In genomic region chr12:17175531-17175951, GRCm38 (mm10) we compare ENCODE assay signal across 8 mouse cellular contexts. TPM values are rescaled to one million over a fixed set of nuclear protein-coding genes. Genes with fewer than 3 reads are reported as not detected.
A peak's percentile ranks its signal among the peaks of the same experiment; 100 is the strongest.
DNase-seq lines count a peak whose midpoint lies in the region; ATAC-seq and TF ChIP-seq lines count a peak whose summit lies in the region.

No protein-coding gene starts in this region.

- no peaks in the 10 kb centered on the region for H3K36me3 ChIP-seq in heart, embryonic 12.5 days
- H3K36me3 ChIP-seq in C2C12 (ENCODE audit: control insufficient read depth, insufficient read depth) = no peaks in the 10 kb centered on the region
- H3K36me3 ChIP-seq in embryonic facial prominence, embryonic 12.5 days = no peaks in the 10 kb centered on the region
- H3K36me3 ChIP-seq in intestine, postnatal 0 days (ENCODE audit: control insufficient read depth, insufficient read depth) = no peaks in the 10 kb centered on the region

- peak overlapping the region; percentile 96 for H3K4me2 ChIP-seq in heart, embryonic 12.5 days
- peak overlapping the region; percentile 99 for H3K4me2 ChIP-seq in embryonic facial prominence, embryonic 12.5 days (replicated peaks)
- H3K4me2 ChIP-seq in intestine, postnatal 0 days (replicated peaks; ENCODE audit: low read depth) = peak overlapping the region; percentile 79

- no peak overlapping the region for H3K27ac ChIP-seq in heart, embryonic 12.5 days (ENCODE audit: poor library complexity, severe bottlenecking)
- H3K27ac ChIP-seq in embryonic facial prominence, embryonic 12.5 days = no peak overlapping the region
- no peak overlapping the region for H3K27ac ChIP-seq in intestine, postnatal 0 days (ENCODE audit: low read depth, low read length)
- H3K27ac ChIP-seq in olfactory bulb, adult 2 months (ENCODE audit: insufficient read depth, low read depth, low read length) = peak overlapping the region; percentile 87

- no peak for TF ChIP-seq CTCF in C2C12 (IDR thresholded peaks at IDR 0.05; ENCODE audit: control insufficient read depth, insufficient read depth, insufficient read length)
- no peak for TF ChIP-seq CTCF in intestine, postnatal 0 days (IDR thresholded peaks at IDR 0.05; ENCODE audit: low read depth)
- TF ChIP-seq CTCF in olfactory bulb, adult 2 months (IDR thresholded peaks at IDR 0.05; ENCODE audit: insufficient read depth, low read depth, low read length) = no peak

- no peaks in the 10 kb centered on the region for H3K9me3 ChIP-seq in heart, embryonic 12.5 days (replicated peaks)
- H3K9me3 ChIP-seq in embryonic facial prominence, embryonic 12.5 days = no peaks in the 10 kb centered on the region
- no peaks in the 10 kb centered on the region for H3K9me3 ChIP-seq in intestine, postnatal 0 days (ENCODE audit: control insufficient read depth)

- WGBS in heart, embryonic 12.5 days = 10% methylated on average over 25 of the region's 25 CpGs
- WGBS in embryonic facial prominence, embryonic 12.5 days = 18% methylated on average over 25 of the region's 25 CpGs
- 10% methylated on average over 25 of the region's 25 CpGs for WGBS in intestine, postnatal 0 days
- 9% methylated on average over 25 of the region's 25 CpGs for WGBS in olfactory bulb, adult 2 months

- H3K9ac ChIP-seq in heart, embryonic 12.5 days = peak overlapping the region; percentile 63
- H3K9ac ChIP-seq in embryonic facial prominence, embryonic 12.5 days = peak overlapping the region; percentile 56; the same call in 1 of the 2 replicates
- H3K9ac ChIP-seq in intestine, postnatal 0 days (ENCODE audit: low read depth, low read length) = no peak overlapping the region

- H3K79me2 ChIP-seq in C2C12 (ENCODE audit: control insufficient read depth, insufficient read depth) = peaks cover 36% of the 10 kb centered on the region

- DNase-seq in heart, adult 9 months (ENCODE audit: low spot score in 2 of 2) = no peak

- TF ChIP-seq POLR2A in olfactory bulb, adult 2 months (IDR thresholded peaks at IDR 0.05; ENCODE audit: insufficient read depth, low read depth, low read length) = no peak

- H3K79me3 ChIP-seq in C2C12 (ENCODE audit: low read depth) = peaks cover 14% of the 10 kb centered on the region

- ATAC-seq in heart, embryonic 12.5 days (ENCODE audit: insufficient number of reproducible peaks, low FRiP score) = peak; percentile 17; the same call in 1 of the 2 replicates
- ATAC-seq in embryonic facial prominence, embryonic 12.5 days (ENCODE audit: insufficient number of reproducible peaks, insufficient read depth, low FRiP score, low TSS enrichment) = no peak
- no peak for ATAC-seq in intestine, postnatal 0 days
- ATAC-seq in megakaryocyte-erythroid progenitor cell, adult 5-6 weeks (replicated peaks; ENCODE audit: low FRiP score, low TSS enrichment, poor library complexity, severe bottlenecking) = no peak
- no peak for ATAC-seq in activated CD4-positive, CD25-positive, alpha-beta regulatory T cell, adult 4 months

- peaks cover 22% of the 10 kb centered on the region for H3K4me1 ChIP-seq in heart, embryonic 12.5 days (replicated peaks)
- H3K4me1 ChIP-seq in embryonic facial prominence, embryonic 12.5 days = 0 out of 2 replicates have a peak, but pooled peaks cover 13% of the 10 kb centered on the region
- H3K4me1 ChIP-seq in intestine, postnatal 0 days (replicated peaks; ENCODE audit: control insufficient read depth, insufficient read depth, low read length) = no peaks in the 10 kb centered on the region
- H3K4me1 ChIP-seq in olfactory bulb, adult 2 months (ENCODE audit: control insufficient read depth, insufficient read depth, low read length) = no peaks in the 10 kb centered on the region

- peak overlapping the region; percentile 92 for H3ac ChIP-seq in C2C12 (ENCODE audit: control insufficient read depth, insufficient read length, low read depth)

- peaks cover 30% of the 10 kb centered on the region for H3K27me3 ChIP-seq in heart, embryonic 12.5 days (replicated peaks)
- no peaks in the 10 kb centered on the region for H3K27me3 ChIP-seq in C2C12 (ENCODE audit: control insufficient read depth, insufficient read depth, insufficient read length)
- H3K27me3 ChIP-seq in embryonic facial prominence, embryonic 12.5 days = peaks cover 37% of the 10 kb centered on the region
- peaks cover 22% of the 10 kb centered on the region for H3K27me3 ChIP-seq in intestine, postnatal 0 days (replicated peaks; ENCODE audit: control insufficient read depth, insufficient read depth, low read length)

- H3K4me3 ChIP-seq in heart, embryonic 12.5 days = peak overlapping the region; percentile 57
- peak overlapping the region; percentile 25 for H3K4me3 ChIP-seq in C2C12 (ENCODE audit: insufficient read depth, poor library complexity, severe bottlenecking)
- peak overlapping the region; percentile 55 for H3K4me3 ChIP-seq in embryonic facial prominence, embryonic 12.5 days
- H3K4me3 ChIP-seq in intestine, postnatal 0 days (ENCODE audit: low read depth, low read length) = peak overlapping the region; percentile 42
- peak overlapping the region; percentile 61 for H3K4me3 ChIP-seq in olfactory bulb, adult 2 months (ENCODE audit: insufficient read depth, low read depth, low read length)

TF ChIP-seq in C2C12, 6 proteins besides CTCF, POLR2A, EP300 and RAD21:
- no peak for TF ChIP-seq MAX (IDR thresholded peaks at IDR 0.05)
- no peak for TF ChIP-seq MYOG (IDR thresholded peaks at IDR 0.05; ENCODE audit: control insufficient read depth, extremely low read depth, insufficient read length)
- no peak for TF ChIP-seq FOSL1 (IDR thresholded peaks at IDR 0.05; ENCODE audit: insufficient read depth, low read length, poor library complexity, severe bottlenecking)
- TF ChIP-seq CEBPB (IDR thresholded peaks at IDR 0.05; ENCODE audit: low read depth) = no peak
- no peak for TF ChIP-seq USF1 (IDR thresholded peaks at IDR 0.05; ENCODE audit: low read depth)
- TF ChIP-seq MYOD1 (IDR thresholded peaks at IDR 0.05; ENCODE audit: control insufficient read depth, insufficient read length, low read depth) = no peak

RNA-seq across cellular contexts. Expression of gene Kcnf1, which starts 1.1 kb away (rescaled TPM):
- 0.50 and 0.55 TPM in 2 replicates for polyA plus RNA-seq in heart, embryonic 12.5 days (2016; fragmentation: Nextera tagmentation; extraction: Ambion mirVana)
- polyA plus RNA-seq in C2C12 (2012; fragmentation: generic; extraction: Trizol) = 7.8 TPM
- polyA plus RNA-seq in embryonic facial prominence, embryonic 12.5 days (2016; fragmentation: Nextera tagmentation; extraction: Ambion mirVana) = 0.65 and 0.85 TPM in 2 replicates
- 1.2 and 1.4 TPM in 2 replicates for polyA plus RNA-seq in intestine, postnatal 0 days (2015; fragmentation: Nextera tagmentation; extraction: Ambion mirVana)
- 128 TPM in 1 of 2 replicates, not detected in the other for polyA plus RNA-seq in olfactory bulb, adult 2 months (2012; ENCODE audit: insufficient read depth, insufficient read length, low replicate concordance, missing spikeins)
- total RNA-seq in megakaryocyte-erythroid progenitor cell, adult 5-6 weeks (2014; fragmentation: Nextera tagmentation) = not detected in 2 replicates
- total RNA-seq in megakaryocyte-erythroid progenitor cell, adult 5-6 weeks (2017) = not detected in 2 replicates
- 1 to 10 TPM in 1 of 2 experiments, under 1 TPM in 1; 0.57 to 1.2 TPM for polyA plus RNA-seq in activated CD4-positive, CD25-positive, alpha-beta regulatory T cell, adult 4 months (2017; shearing (Covaris generic))
